Mouse (Mus musculus): Measurements from ENCODE around the gene Chd4. TPM values are rescaled to one million over a fixed set of nuclear protein-coding genes. Genes with fewer than 3 reads are reported as not detected.

The Chd4 gene
- polyA plus RNA-seq, 1 experiment from 2014 or later = 38.3 TPM

GRCm38 (mm10) chr6:125164672-125165327, 69.0 kb downstream of the Chd4 start:
- ATAC-seq = peak; percentile 22
- Histone ChIP-seq H3K4me3 (peak overlapping the region; percentile 68), H3K36me3 (peaks cover 77% of the 10 kb centered on the region), H3K27ac (peak overlapping the region; percentile 85), H3K4me2 (peak overlapping the region; percentile 82), H3K9me3 (replicated peaks) (no peaks in the 10 kb centered on the region), H3K27me3 (replicated peaks) (no peaks in the 10 kb centered on the region), H3K4me1 (peaks cover 83% of the 10 kb centered on the region), H3K9ac (peak overlapping the region; percentile 79)
- WGBS (ENCODE audit: insufficient replicate concordance) = under 1% methylated on average over 39 of the region's 39 CpGs

GRCm38 (mm10) chr6:125165328-125165891, 69.6 kb downstream of the Chd4 start:
- under 1% methylated on average over 36 of the region's 36 CpGs for WGBS (ENCODE audit: insufficient replicate concordance)
- peak overlapping the region; percentile 79 for H3K9ac ChIP-seq
- peak overlapping the region; percentile 82 for H3K4me2 ChIP-seq
- peak overlapping the region; percentile 68 for H3K4me3 ChIP-seq
- H3K4me1 ChIP-seq = peaks cover 77% of the 10 kb centered on the region
- peak overlapping the region; percentile 89 for H3K27ac ChIP-seq
- no peaks in the 10 kb centered on the region for H3K9me3 ChIP-seq (replicated peaks)
- no peaks in the 10 kb centered on the region for H3K27me3 ChIP-seq (replicated peaks)
- H3K36me3 ChIP-seq = peaks cover 77% of the 10 kb centered on the region
- ATAC-seq = peak; percentile 86

- Histone ChIP-seq H3K9me3 (replicated peaks) (no peaks in the 10 kb centered on the region), H3K4me2 (peak within 1 kb of the TSS; percentile 82), H3K9ac (peak within 1 kb of the TSS; percentile 79), H3K36me3 (peaks cover 77% of the 10 kb centered on the region), H3K27me3 (replicated peaks) (no peaks in the 10 kb centered on the region), H3K4me1 (peaks cover 69% of the 10 kb centered on the region), H3K27ac (peak within 1 kb of the TSS; percentile 89), H3K4me3 (peak within 1 kb of the TSS; percentile 68)
- under 1% methylated on average over 18 of the region's 18 CpGs for WGBS (ENCODE audit: insufficient replicate concordance)
- peak; percentile 53 for ATAC-seq
Measured at GRCm38 (mm10) chr6:125166051-125166751, 70.4 kb downstream of the Chd4 start, which contains the start of gene Gapdh. TSS of gene Gapdh (minus strand) at chr6:125166467.

GRCm38 (mm10) chr6:125166861-125167650, 71.3 kb downstream of the Chd4 start:
- WGBS (ENCODE audit: insufficient replicate concordance) = 19% methylated on average over 10 of the region's 10 CpGs
- ATAC-seq = peak; percentile 13; the same call in 1 of the 2 replicates
- Histone ChIP-seq H3K36me3 (peaks cover 77% of the 10 kb centered on the region), H3K4me3 (peak overlapping the region; percentile 68), H3K4me2 (peak overlapping the region; percentile 82), H3K9me3 (replicated peaks) (no peaks in the 10 kb centered on the region), H3K27ac (peak overlapping the region; percentile 89), H3K4me1 (peaks cover 61% of the 10 kb centered on the region), H3K9ac (peak overlapping the region; percentile 79), H3K27me3 (replicated peaks) (no peaks in the 10 kb centered on the region)

GRCm38 (mm10) chr6:125168086-125168485, 72.3 kb downstream of the Chd4 start:
- ATAC-seq = no peak
- Histone ChIP-seq H3K36me3 (peaks cover 77% of the 10 kb centered on the region), H3K27ac (peak overlapping the region; percentile 89), H3K4me2 (no peak overlapping the region), H3K27me3 (replicated peaks) (no peaks in the 10 kb centered on the region), H3K9ac (peak overlapping the region; percentile 79; the same call in 1 of the 2 replicates), H3K9me3 (replicated peaks) (no peaks in the 10 kb centered on the region), H3K4me1 (peaks cover 51% of the 10 kb centered on the region), H3K4me3 (no peak overlapping the region)
- 91% methylated on average over 14 of the region's 14 CpGs for WGBS (ENCODE audit: insufficient replicate concordance)

- Histone ChIP-seq H3K4me2 (no peak overlapping the region), H3K9me3 (replicated peaks) (no peaks in the 10 kb centered on the region), H3K36me3 (peaks cover 85% of the 10 kb centered on the region), H3K4me3 (no peak overlapping the region), H3K27ac (no peak overlapping the region), H3K4me1 (peaks cover 37% of the 10 kb centered on the region), H3K9ac (no peak overlapping the region), H3K27me3 (replicated peaks) (no peaks in the 10 kb centered on the region)
- no peak for ATAC-seq
- WGBS (ENCODE audit: insufficient replicate concordance) = 79% methylated on average over 6 of the region's 6 CpGs
Measured at GRCm38 (mm10) chr6:125170194-125170593, 74.4 kb downstream of the Chd4 start.

- H3K9me3 ChIP-seq (replicated peaks) = no peaks in the 10 kb centered on the region
Measured at GRCm38 (mm10) chr6:125172474-125172873, 76.7 kb downstream of the Chd4 start.

GRCm38 (mm10) chr6:125173256-125173655, 77.5 kb downstream of the Chd4 start:
- no peak overlapping the region for H3K9ac ChIP-seq
- no peaks in the 10 kb centered on the region for H3K27me3 ChIP-seq (replicated peaks)
- no peak overlapping the region for H3K4me3 ChIP-seq
- ATAC-seq = no peak
- no peak overlapping the region for H3K27ac ChIP-seq
- H3K9me3 ChIP-seq (replicated peaks) = no peaks in the 10 kb centered on the region
- peaks cover 100% of the 10 kb centered on the region for H3K36me3 ChIP-seq
- H3K4me2 ChIP-seq = no peak overlapping the region
- 90% methylated on average over 7 of the region's 7 CpGs for WGBS (ENCODE audit: insufficient replicate concordance)
- H3K4me1 ChIP-seq = peaks cover 10% of the 10 kb centered on the region

More at GRCm38 (mm10) chr6:125172474-125172873, 76.7 kb downstream of the Chd4 start:
- no peaks in the 10 kb centered on the region for H3K27me3 ChIP-seq (replicated peaks)
- 69% methylated on average over 2 of the region's 2 CpGs for WGBS (ENCODE audit: insufficient replicate concordance)
- no peak overlapping the region for H3K4me3 ChIP-seq
- H3K9ac ChIP-seq = 0 out of 2 replicates have a peak overlapping the region, but pooled peaks have one; percentile 1
- H3K36me3 ChIP-seq = peaks cover 100% of the 10 kb centered on the region
- peaks cover 18% of the 10 kb centered on the region for H3K4me1 ChIP-seq
- 0 out of 2 replicates have a peak, but pooled peaks have one; percentile 27 for ATAC-seq
- no peak overlapping the region for H3K4me2 ChIP-seq
- H3K27ac ChIP-seq = peak overlapping the region; percentile 10; the same call in 1 of the 2 replicates

GRCm38 (mm10) chr6:125175469-125175868, 79.7 kb downstream of the Chd4 start:
- no peaks in the 10 kb centered on the region for H3K27me3 ChIP-seq (replicated peaks)
- no peak overlapping the region for H3K4me3 ChIP-seq
- no peak overlapping the region for H3K9ac ChIP-seq
- H3K27ac ChIP-seq = no peak overlapping the region
- WGBS (ENCODE audit: insufficient replicate concordance) = 90% methylated on average over 5 of the region's 5 CpGs
- H3K4me1 ChIP-seq = no peaks in the 10 kb centered on the region
- no peak overlapping the region for H3K4me2 ChIP-seq
- no peaks in the 10 kb centered on the region for H3K9me3 ChIP-seq (replicated peaks)
- H3K36me3 ChIP-seq = peaks cover 100% of the 10 kb centered on the region
- no peak for ATAC-seq

GRCm38 (mm10) chr6:125179601-125180000, 83.8 kb downstream of the Chd4 start:
- Histone ChIP-seq H3K36me3 (peaks cover 100% of the 10 kb centered on the region), H3K4me2 (no peak overlapping the region), H3K27me3 (replicated peaks) (no peaks in the 10 kb centered on the region), H3K9me3 (replicated peaks) (no peaks in the 10 kb centered on the region), H3K9ac (no peak overlapping the region), H3K4me3 (no peak overlapping the region), H3K4me1 (no peaks in the 10 kb centered on the region), H3K27ac (no peak overlapping the region)
- no peak for ATAC-seq
- WGBS (ENCODE audit: insufficient replicate concordance) = 93% methylated on average over 7 of the region's 7 CpGs

Data from liver, embryonic 12.5 days (tissue).